Mouse (Mus musculus): Measurements from ENCODE around the gene Fam168a. TPM values are rescaled to one million over a fixed set of nuclear protein-coding genes. Genes with fewer than 3 reads are reported as not detected.
A peak's percentile ranks its signal among the peaks of the same experiment; 100 is the strongest.

Fam168a gene
- 5.0 and 5.3 TPM in 2 replicates for polyA plus RNA-seq (2015; fragmentation: Nextera tagmentation; extraction: Ambion mirVana)

DNA sequence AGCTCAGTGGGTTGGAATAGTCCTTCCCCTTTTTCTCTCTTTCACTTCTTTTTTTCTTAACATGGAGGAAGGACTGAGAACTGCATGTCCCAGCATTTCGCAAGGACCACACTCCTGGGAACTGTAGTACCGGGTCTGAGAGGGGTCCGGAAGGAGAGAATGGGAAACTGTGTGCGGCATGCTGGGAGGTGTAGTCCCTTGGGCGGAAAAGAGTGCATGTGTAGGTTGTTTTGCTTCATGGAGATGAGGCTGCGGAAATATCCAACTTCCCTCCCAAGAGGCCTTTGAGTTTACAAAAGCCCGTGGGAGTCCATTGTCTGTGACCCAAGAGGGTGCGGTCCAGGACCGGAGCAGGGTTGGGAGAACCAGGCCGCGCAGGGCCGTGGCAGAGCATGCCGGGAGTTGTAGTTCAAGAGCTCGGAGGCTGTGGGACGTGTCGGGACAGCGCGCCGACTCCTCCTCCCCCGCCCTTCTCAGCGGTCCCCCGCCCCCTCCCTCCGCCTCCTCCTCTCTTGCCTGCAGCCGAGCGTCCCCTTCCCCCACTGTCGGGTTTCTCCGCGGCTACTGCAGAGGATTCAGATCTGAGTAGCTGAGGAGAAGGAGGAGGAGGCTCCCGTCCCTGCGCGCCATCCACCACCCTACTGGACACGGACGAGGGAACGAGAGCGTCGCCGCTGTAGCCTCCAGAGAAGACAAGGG lies at the start of gene Fam168a:
Gene Fam168a, plus strand, starts transcription at position 493 of the 699 bp plus-strand sequence.
- no peaks in the 10 kb centered on the region for H3K9me3 ChIP-seq (replicated peaks)
- peaks cover 26% of the 10 kb centered on the region for H3K4me1 ChIP-seq (replicated peaks)
- H3K36me3 ChIP-seq (replicated peaks): no peaks in the 10 kb centered on the region
- peaks cover 7% of the 10 kb centered on the region; the same call in 1 of the 2 replicates for H3K27me3 ChIP-seq
- H3K4me3 ChIP-seq (replicated peaks): peak within 1 kb of the TSS; percentile 73
- ATAC-seq (ENCODE audit: insufficient read depth): peak; percentile 99
- peak within 1 kb of the TSS; percentile 88 for H3K27ac ChIP-seq (replicated peaks)
- peak within 1 kb of the TSS; percentile 92 for H3K4me2 ChIP-seq
- 0% methylated on average over 33 of the region's 37 CpGs for WGBS (ENCODE audit: insufficient replicate concordance)
- peak within 1 kb of the TSS; percentile 81 for H3K9ac ChIP-seq

DNA sequence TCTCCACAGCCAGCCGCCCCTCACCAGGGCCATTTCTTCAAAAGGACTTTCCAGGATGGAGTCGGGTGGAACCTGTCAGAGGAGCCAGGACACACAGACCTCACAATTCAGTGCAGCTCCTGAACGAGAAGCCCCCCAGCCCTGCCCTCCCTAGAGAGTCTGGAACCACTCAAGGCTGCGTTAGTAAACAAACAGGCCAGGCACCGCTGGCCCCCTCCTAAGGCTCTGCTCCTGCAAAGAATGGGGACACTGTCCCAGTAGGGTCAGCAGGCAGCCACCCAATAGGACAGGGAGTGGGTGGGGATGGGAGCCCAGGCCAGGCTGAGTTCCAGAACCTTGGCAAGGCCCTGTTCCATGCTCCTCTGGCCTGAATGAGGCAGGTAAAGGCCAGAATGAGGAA lies 49.7 kb upstream of the Fam168a start:
- no peaks in the 10 kb centered on the region for H3K36me3 ChIP-seq (replicated peaks)
- 57% methylated on average over 5 of the region's 5 CpGs for WGBS (ENCODE audit: insufficient replicate concordance)
- H3K4me2 ChIP-seq: no peak overlapping the region

DNA sequence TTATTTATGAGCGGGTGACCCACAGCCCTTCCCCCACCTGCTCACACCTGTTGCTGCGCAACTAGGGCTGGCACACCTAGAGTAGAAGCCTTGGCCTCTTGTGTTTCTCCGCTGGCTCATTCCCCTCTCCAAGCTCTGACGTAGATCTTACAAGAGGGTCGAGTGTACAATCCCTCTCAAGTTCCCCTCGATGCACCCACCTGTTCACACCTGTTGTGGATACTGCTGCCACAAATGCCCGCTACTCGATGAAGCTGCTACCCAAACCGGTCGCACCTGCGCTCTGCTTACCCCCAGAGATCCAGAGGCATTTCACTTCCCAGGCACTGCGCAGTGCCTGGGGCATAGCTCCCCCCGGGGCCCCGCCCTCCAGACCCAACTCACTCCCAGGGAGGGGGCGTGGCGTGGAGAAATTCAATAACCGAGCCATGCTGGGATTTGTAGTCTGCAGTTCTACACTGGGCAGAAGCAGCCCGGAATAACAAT lies 48.3 kb upstream of the Fam168a start:
- peaks cover 3% of the 10 kb centered on the region; the same call in 1 of the 2 replicates for H3K27me3 ChIP-seq
- 38% methylated on average over 18 of the region's 18 CpGs for WGBS (ENCODE audit: insufficient replicate concordance)
- ATAC-seq (ENCODE audit: insufficient read depth): no peak
- H3K4me3 ChIP-seq (replicated peaks): no peak overlapping the region
- no peak overlapping the region for H3K27ac ChIP-seq (replicated peaks)
- H3K9me3 ChIP-seq (replicated peaks): no peaks in the 10 kb centered on the region
- H3K36me3 ChIP-seq (replicated peaks): no peaks in the 10 kb centered on the region
- no peak overlapping the region for H3K9ac ChIP-seq
- H3K4me1 ChIP-seq (replicated peaks): peaks cover 8% of the 10 kb centered on the region
- peak overlapping the region; percentile 29; the same call in 1 of the 2 replicates for H3K4me2 ChIP-seq

More for the DNA sequence above, 49.7 kb upstream of the Fam168a start:
- Histone ChIP-seq H3K9me3 (replicated peaks) (no peaks in the 10 kb centered on the region), H3K4me3 (replicated peaks) (no peak overlapping the region), H3K4me1 (replicated peaks) (0 out of 2 replicates have a peak, but pooled peaks cover 6% of the 10 kb centered on the region), H3K9ac (no peak overlapping the region), H3K27me3 (no peaks in the 10 kb centered on the region), H3K27ac (replicated peaks) (no peak overlapping the region)
- ATAC-seq (ENCODE audit: insufficient read depth): no peak

DNA sequence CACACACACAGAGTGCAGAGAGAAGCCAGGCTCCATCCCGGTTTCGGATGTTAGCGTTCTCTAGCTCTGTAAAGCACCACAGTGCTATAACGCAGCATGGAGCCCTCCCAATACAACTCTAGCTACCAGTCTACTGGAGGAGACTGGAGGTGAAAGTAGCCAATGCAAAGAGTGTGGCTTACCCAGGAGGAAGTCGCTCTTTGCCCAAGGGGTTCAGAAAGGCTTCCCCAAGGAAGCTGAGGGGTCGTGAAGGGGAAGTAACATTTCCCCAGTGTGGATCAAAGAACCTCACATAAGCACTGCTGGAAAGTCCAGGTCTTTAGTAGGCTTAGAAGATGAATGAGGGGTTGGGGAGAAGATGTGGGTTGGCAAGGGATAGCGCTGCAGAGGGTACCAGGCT lies 45.2 kb upstream of the Fam168a start:
- no peaks in the 10 kb centered on the region for H3K36me3 ChIP-seq (replicated peaks)
- H3K9ac ChIP-seq: no peak overlapping the region
- no peak overlapping the region for H3K4me3 ChIP-seq (replicated peaks)
- no peak overlapping the region for H3K4me2 ChIP-seq
- H3K27ac ChIP-seq (replicated peaks): no peak overlapping the region
- H3K4me1 ChIP-seq (replicated peaks): peaks cover 21% of the 10 kb centered on the region
- H3K27me3 ChIP-seq: peaks cover 27% of the 10 kb centered on the region
- H3K9me3 ChIP-seq (replicated peaks): no peaks in the 10 kb centered on the region
- WGBS (ENCODE audit: insufficient replicate concordance): 55% methylated on average over 7 of the region's 7 CpGs
- ATAC-seq (ENCODE audit: insufficient read depth): no peak

DNA sequence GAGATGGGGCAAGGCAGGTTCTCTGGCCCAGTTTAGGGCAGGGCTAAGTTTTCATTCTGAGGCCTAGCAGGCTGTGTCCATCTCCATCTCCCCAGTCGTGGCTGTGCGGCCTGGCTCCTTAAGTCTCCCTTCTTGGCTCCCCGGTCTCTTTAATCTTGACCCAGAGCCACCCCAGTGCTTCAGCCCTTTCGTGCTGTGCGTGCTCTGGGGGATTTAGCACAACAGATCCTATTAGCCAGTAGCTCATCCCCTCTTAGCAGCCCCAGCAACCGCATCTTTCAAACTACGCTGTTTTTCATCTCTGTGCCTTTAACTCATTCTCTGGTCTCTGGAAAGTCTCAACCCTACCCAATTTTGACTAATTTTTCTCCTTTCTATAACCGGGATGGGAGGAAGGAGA lies 44.2 kb upstream of the Fam168a start, which contains the start of gene Plekhb1:
Gene Plekhb1, minus strand, starts transcription at position 184 of the 400 bp plus-strand sequence.
- H3K27ac ChIP-seq (replicated peaks): no peak within 1 kb of the TSS
- H3K36me3 ChIP-seq (replicated peaks): no peaks in the 10 kb centered on the region
- no peak within 1 kb of the TSS for H3K9ac ChIP-seq
- H3K4me3 ChIP-seq (replicated peaks): no peak within 1 kb of the TSS
- peaks cover 27% of the 10 kb centered on the region for H3K27me3 ChIP-seq
- peaks cover 21% of the 10 kb centered on the region for H3K4me1 ChIP-seq (replicated peaks)
- H3K9me3 ChIP-seq (replicated peaks): no peaks in the 10 kb centered on the region
- 74% methylated on average over 8 of the region's 8 CpGs for WGBS (ENCODE audit: insufficient replicate concordance)
- H3K4me2 ChIP-seq: peak within 1 kb of the TSS; percentile 17; the same call in 1 of the 2 replicates
- no peak for ATAC-seq (ENCODE audit: insufficient read depth)

DNA sequence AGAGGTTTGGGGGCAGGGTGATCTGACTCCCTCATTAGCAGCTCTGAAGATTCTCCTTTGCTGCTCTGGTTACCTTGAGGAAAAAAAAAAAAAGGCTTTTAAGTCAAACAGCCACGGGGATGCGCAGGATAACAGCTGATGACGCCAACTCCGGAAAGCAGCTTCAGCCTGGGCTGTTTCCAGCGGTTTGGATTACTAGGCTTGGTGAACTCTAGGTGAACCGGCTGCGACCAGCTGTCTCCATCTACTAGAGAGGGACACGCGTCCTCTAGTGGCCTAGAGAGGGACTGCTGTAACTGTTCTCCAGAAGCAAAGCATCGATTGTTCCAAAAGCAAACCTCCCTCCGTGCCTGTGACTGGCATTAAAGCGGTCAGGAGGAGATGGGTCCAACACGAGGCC lies 43.2 kb upstream of the Fam168a start:
- H3K27ac ChIP-seq (replicated peaks): no peak overlapping the region
- H3K4me2 ChIP-seq: peak overlapping the region; percentile 17; the same call in 1 of the 2 replicates

DNA sequence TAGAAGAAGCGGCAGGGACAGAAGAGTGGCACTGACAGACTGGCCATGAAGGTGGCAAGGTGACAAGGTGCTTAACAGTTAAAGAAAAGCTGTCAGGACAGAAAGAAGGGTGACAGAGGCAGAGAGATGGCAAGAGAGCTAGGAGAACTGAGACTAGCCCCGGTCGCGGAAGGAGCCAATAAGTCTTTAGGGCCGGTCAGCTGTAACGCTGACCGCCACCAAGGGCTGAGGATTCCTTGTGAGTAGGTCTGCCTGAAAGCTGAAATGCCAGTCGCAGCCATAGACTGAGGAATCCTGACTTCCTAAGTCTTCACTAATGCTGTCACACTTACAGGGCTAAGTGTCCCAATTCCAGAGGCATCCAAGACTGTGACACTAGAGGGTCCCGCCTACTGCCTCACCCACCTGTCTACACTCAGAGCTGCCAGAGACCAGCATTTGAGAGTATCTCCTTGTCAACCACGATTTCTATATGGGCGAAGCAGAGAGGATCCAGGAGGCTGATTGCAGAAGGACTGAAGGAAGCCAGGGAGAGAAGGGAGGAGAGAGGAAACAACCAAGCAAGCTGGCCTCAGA lies 42.6 kb upstream of the Fam168a start:
- WGBS (ENCODE audit: insufficient replicate concordance): 52% methylated on average over 11 of the region's 11 CpGs
- Histone ChIP-seq H3K9me3 (replicated peaks) (no peaks in the 10 kb centered on the region), H3K4me2 (peak overlapping the region; percentile 17; the same call in 1 of the 2 replicates), H3K4me3 (replicated peaks) (no peak overlapping the region), H3K27ac (replicated peaks) (no peak overlapping the region), H3K9ac (no peak overlapping the region), H3K4me1 (replicated peaks) (peaks cover 15% of the 10 kb centered on the region), H3K36me3 (replicated peaks) (no peaks in the 10 kb centered on the region), H3K27me3 (peaks cover 27% of the 10 kb centered on the region)
- 0 out of 2 replicates have a peak, but pooled peaks have one; percentile 5 for ATAC-seq (ENCODE audit: insufficient read depth)

More for the DNA sequence above, 43.2 kb upstream of the Fam168a start:
- ATAC-seq (ENCODE audit: insufficient read depth): peak; percentile 44
- peaks cover 27% of the 10 kb centered on the region for H3K27me3 ChIP-seq
- no peak overlapping the region for H3K9ac ChIP-seq
- H3K4me3 ChIP-seq (replicated peaks): no peak overlapping the region
- peaks cover 19% of the 10 kb centered on the region for H3K4me1 ChIP-seq (replicated peaks)
- H3K9me3 ChIP-seq (replicated peaks): no peaks in the 10 kb centered on the region
- WGBS (ENCODE audit: insufficient replicate concordance): 2% methylated on average over 13 of the region's 13 CpGs
- no peaks in the 10 kb centered on the region for H3K36me3 ChIP-seq (replicated peaks)

DNA sequence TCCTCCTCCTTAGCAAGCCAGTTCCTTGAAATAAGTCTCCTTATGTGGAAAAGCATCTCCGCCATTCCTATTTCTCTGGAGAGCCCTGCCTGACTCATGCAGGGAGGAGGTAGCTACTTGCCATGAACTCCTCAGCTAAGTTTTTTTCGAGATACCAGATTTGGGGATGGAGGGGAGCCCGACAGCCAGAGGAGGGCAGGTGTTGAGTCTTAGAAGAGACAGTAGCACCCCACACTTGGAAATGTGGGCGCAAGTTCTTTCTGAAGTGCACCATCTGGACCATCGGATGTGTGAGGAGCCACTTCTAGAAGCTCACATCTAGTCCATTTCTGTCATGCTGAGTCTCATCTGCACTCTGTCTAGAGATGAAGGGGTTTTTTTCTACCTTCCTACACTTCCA lies 35.8 kb upstream of the Fam168a start:
- no peaks in the 10 kb centered on the region for H3K36me3 ChIP-seq (replicated peaks)
- 61% methylated on average over 5 of the region's 5 CpGs for WGBS (ENCODE audit: insufficient replicate concordance)
- H3K4me2 ChIP-seq: no peak overlapping the region
- H3K4me1 ChIP-seq (replicated peaks): no peaks in the 10 kb centered on the region
- ATAC-seq (ENCODE audit: insufficient read depth): no peak
- no peaks in the 10 kb centered on the region for H3K9me3 ChIP-seq (replicated peaks)
- no peak overlapping the region for H3K27ac ChIP-seq (replicated peaks)
- peaks cover 40% of the 10 kb centered on the region for H3K27me3 ChIP-seq
- no peak overlapping the region for H3K9ac ChIP-seq
- H3K4me3 ChIP-seq (replicated peaks): no peak overlapping the region

DNA sequence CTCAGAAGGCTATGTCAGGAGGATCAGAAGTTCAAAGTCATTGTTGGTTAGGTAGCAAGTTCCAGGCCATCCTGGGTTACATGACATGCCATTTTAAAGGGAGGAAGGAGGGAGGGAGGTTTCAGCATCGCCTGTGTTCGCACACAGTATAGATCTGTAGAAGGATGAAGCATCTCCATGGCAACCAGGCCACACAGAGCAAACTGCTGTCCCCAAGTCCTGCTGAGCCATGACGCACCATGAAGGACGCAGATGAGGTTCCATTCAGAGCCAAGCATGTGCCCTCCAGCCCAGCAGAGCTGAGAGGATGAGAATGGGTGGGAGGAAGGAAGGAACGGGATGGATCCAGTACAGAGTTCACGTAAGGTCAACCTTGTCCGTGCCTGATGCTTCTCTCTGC lies 33.0 kb upstream of the Fam168a start:
- no peaks in the 10 kb centered on the region for H3K4me1 ChIP-seq (replicated peaks)

DNA sequence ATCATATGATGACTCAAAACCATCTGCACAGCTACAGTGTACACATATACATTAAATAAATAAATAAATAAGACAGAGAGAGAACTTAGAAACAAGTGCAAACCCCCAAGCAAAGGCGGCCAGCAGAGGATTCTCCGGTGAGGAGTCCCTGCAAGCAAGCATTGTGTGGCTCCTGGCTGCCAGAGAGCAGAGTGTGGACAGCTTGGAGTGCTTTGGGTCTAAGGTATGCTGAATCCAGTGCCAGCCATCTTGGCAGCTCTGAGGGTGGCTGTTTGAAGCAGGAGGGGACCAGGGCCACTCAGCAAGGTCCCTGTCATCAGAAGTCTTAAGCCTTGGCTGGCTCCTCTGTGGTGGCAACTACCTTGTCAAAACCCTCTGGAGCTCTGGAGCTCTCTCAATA lies 31.5 kb upstream of the Fam168a start:
- H3K4me2 ChIP-seq: no peak overlapping the region
- 70% methylated on average over 2 of the region's 2 CpGs for WGBS (ENCODE audit: insufficient replicate concordance)

More for the DNA sequence above, 33.0 kb upstream of the Fam168a start:
- Histone ChIP-seq H3K9ac (no peak overlapping the region), H3K27me3 (peaks cover 43% of the 10 kb centered on the region), H3K4me2 (no peak overlapping the region), H3K36me3 (replicated peaks) (no peaks in the 10 kb centered on the region), H3K9me3 (replicated peaks) (no peaks in the 10 kb centered on the region), H3K4me3 (replicated peaks) (no peak overlapping the region), H3K27ac (replicated peaks) (no peak overlapping the region)
- 53% methylated on average over 7 of the region's 7 CpGs for WGBS (ENCODE audit: insufficient replicate concordance)
- no peak for ATAC-seq (ENCODE audit: insufficient read depth)

DNA sequence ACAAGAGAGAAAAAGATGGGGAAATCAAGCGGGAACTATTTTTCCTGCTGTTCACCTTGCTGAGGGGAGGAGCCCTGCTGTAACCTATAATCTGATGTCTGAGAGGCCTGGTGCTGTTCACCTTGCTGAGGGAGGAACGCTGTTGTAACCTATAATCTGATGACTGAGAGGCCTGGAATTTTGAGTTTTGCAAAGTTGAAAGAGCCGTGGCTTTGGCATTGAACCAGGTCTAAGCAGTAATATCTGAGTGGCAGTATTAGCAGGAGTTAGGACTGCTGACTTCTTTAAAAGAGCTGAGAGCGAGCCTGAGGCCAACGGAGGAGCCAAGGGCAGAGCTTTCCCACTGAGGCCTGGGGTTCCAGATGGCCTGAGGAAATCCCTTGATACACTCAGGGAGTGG lies 28.4 kb upstream of the Fam168a start:
- H3K4me1 ChIP-seq (replicated peaks): 0 out of 2 replicates have a peak, but pooled peaks cover 5% of the 10 kb centered on the region
- H3K9me3 ChIP-seq (replicated peaks): no peaks in the 10 kb centered on the region
- H3K9ac ChIP-seq: no peak overlapping the region
- H3K36me3 ChIP-seq (replicated peaks): no peaks in the 10 kb centered on the region
- H3K4me3 ChIP-seq (replicated peaks): no peak overlapping the region
- 72% methylated on average over 5 of the region's 5 CpGs for WGBS (ENCODE audit: insufficient replicate concordance)
- no peak for ATAC-seq (ENCODE audit: insufficient read depth)
- peaks cover 36% of the 10 kb centered on the region for H3K27me3 ChIP-seq
- no peak overlapping the region for H3K4me2 ChIP-seq
- H3K27ac ChIP-seq (replicated peaks): no peak overlapping the region

More for the DNA sequence above, 31.5 kb upstream of the Fam168a start:
- no peak overlapping the region for H3K4me3 ChIP-seq (replicated peaks)
- H3K4me1 ChIP-seq (replicated peaks): 0 out of 2 replicates have a peak, but pooled peaks cover 5% of the 10 kb centered on the region
- no peaks in the 10 kb centered on the region for H3K36me3 ChIP-seq (replicated peaks)
- no peak for ATAC-seq (ENCODE audit: insufficient read depth)
- H3K9me3 ChIP-seq (replicated peaks): no peaks in the 10 kb centered on the region
- H3K27me3 ChIP-seq: peaks cover 46% of the 10 kb centered on the region
- H3K27ac ChIP-seq (replicated peaks): no peak overlapping the region
- no peak overlapping the region for H3K9ac ChIP-seq

All from liver, embryonic 15.5 days (tissue).